Mouse (Mus musculus): ENCODE data around the gene Cdon.
"Not testable (repeated sequence)": the region's sequence is repeated elsewhere in the genome, so short reads cannot be mapped to it uniquely, and the experiment has no call there.

Cdon gene

GRCm38 (mm10) chr9:35420805-35421719 lies at the start of gene Cdon:
TSS of gene Cdon (plus strand) at chr9:35421128.
- peak; percentile 69 to 77 for DNase-seq (ENCODE audit: low spot score in 2 of 2)

DNA sequence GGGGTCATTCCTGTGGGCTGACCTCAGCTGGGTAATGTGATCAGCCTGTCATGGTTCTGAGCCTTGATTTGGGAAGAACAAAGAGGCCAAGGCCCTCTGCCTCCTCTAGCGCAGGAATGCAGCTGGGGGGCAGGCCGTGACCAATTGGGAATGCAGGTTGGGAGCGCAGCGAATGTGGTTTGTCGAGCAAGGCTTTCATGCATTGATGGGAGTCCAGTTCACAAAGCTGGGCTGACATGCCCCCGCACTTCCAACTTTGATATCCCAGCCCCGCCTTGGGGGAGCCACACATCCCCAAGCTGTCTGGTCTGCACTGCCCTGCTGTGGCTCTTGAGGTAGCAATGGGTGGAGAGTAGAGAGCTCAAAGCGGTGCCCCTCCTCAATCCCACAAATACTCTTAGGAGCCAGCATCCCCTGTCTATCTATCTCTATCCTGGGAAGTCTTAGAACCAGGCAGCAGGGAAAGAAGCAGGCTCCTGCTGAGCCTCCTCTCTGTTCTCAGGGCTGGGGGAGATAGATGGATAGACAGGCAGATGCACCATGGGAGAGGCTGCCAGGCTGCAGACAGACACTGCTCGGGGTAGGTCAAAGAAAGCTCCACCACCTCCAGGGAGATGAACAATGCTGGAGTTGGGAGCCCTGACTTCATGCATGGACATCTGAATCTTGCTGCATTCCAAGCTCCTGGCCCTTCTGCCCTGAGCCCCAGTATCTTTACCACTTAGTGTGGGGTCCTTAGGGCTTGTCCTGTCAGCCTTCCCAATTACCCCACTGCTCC lies 48.4 kb upstream of the Cdon start:
- no peak for DNase-seq (ENCODE audit: low spot score in 2 of 2)

DNA sequence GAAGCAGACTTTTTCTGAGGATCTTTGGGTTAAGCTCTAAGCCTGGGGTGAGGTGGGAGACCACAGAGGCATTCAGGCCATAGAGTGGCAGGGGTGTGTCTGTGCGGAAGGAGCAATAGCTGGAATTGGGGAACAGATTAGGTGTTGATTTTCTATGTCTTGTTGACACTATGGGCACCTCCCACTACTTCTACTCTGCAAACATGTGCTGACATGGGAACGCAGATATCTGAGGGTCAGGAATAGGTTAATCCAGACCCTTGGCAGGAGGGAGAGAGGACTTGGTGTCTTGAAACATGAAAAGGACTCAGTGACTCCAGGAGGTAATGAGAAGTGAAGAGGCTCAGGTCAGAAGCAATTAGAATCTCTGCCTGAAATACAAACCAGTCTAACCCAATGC lies 43.0 kb upstream of the Cdon start:
- no peak for DNase-seq (ENCODE audit: low spot score in 2 of 2)

DNA sequence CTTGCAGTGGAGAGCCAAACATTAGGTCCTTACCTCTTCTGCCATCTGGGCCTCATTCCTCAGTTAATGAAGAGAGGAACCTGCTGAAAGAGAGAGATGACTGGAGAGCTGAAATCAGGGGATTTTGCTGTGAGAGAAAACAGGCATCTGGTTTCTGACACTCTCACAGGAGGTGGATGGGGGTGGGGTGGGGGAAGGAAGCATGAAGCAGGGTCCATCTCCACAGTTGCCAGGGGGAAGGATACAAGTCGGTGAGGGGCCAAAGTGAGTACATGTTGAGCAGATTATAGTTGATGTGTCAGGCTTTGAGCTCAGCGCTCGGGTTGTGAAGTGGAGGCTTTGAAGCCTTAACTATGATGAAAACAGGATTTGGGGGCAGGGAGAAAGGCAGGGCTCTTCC lies 41.9 kb upstream of the Cdon start:
- no peak for DNase-seq (ENCODE audit: low spot score in 2 of 2)

DNA sequence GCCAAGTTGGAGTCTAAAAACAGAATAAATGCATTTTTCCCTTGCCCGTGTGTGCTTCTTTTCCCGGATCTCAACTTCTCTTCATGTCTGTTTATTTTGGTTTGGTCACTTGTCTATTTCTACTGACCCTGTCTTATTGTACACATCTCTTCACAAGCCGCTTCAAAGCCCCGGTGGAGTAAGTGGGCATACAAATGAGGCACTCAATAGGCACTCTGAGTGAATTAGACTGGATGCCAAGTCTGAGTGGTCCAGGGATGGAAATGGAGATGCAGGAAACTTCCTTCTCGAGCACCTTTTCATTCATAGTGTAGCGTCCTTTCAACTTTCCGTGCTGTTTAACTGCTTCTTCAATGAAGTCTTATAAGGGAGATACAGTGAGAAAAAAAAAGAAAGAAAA lies 21.0 kb upstream of the Cdon start:
- no peak for DNase-seq (ENCODE audit: low spot score in 2 of 2)

- no peak for DNase-seq (ENCODE audit: low spot score in 2 of 2)
Measured at GRCm38 (mm10) chr9:35400398-35400797, 20.5 kb upstream of the Cdon start.

- no peak for DNase-seq (ENCODE audit: low spot score in 2 of 2)
Measured at GRCm38 (mm10) chr9:35400831-35401230, 20.1 kb upstream of the Cdon start.

DNA sequence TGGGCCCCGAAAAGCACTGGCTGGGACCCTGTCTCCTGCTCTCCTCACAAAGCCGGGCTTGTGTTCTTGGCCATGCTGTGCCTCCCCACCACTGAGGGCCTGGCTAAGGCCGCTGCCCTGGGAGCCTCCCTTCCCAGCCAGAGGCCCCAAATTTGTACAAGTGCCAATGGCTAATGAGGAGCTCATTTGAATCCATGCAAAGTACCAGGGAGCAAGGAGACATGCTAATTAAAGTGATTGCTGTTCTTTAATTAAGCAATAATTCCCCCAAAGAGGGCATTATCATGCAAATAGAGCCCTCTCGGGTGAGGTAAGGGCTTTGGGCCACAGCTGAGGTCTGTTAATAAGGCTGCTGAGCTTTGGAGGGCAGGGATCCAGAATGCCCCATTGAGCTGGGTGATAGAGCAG lies 18.3 kb upstream of the Cdon start:
- no peak for DNase-seq (ENCODE audit: low spot score in 2 of 2)

DNA sequence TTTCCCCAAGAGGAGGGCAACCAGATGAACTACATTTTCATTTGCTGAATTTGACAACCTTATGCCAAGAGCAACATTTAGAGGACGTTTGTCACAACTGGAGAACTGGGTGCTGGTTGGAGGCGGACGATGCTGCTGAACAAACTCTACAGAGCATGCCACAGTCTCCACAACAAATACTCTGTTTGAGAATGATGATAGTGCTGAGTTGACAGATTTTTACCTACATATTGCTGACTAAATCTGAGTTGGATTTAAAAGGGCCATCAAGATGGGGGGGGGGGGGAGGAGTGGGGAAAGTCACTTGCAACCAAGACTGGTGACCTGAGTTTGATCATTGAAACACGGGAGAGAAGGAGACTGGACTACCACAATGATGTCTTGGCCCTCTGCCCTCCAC lies 17.4 kb upstream of the Cdon start:
- DNase-seq (ENCODE audit: low spot score in 2 of 2) = no peak

DNA sequence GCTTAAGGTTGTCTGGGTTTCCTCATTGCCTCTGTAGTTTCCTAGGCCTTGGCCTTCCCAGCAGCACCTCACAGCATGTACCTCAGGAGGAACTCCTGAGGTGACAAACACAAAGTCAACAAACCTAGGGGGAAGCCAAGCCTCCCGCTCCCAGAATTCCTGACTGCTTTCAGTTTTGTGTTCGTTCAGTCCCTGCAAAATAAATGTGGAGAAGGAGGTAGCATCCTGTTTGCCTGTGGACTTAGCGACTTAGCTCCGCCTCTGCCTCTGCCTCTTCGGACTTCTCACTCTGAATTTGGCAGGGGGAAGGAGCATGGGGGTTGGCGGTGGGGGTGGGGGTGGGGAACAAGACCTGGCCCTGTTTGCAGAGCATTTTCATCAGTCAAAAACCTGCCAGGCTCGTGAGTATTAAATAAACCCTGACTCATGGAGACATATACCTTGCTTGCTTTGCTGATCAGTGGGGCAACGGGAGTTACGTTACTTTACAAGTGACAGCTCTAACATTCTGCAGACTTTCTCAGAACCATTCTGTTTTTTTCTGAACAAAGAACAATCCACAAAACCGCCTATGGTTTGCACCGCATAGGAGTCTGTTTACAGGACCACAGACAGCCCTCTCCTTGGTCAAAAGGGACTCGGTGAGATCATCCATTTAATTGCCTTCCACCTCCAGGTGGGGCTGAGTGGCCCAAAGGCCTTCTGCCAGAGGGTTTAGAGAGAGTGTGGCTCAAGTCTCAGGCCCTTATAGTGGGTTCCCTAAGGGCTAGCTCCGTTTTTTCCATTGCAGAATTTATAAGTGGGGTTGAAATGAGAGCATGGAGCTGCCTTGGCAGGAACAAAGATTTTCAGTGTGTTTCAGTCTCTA lies 15.7 kb upstream of the Cdon start:
- no peak for DNase-seq (ENCODE audit: low spot score in 2 of 2)

DNA sequence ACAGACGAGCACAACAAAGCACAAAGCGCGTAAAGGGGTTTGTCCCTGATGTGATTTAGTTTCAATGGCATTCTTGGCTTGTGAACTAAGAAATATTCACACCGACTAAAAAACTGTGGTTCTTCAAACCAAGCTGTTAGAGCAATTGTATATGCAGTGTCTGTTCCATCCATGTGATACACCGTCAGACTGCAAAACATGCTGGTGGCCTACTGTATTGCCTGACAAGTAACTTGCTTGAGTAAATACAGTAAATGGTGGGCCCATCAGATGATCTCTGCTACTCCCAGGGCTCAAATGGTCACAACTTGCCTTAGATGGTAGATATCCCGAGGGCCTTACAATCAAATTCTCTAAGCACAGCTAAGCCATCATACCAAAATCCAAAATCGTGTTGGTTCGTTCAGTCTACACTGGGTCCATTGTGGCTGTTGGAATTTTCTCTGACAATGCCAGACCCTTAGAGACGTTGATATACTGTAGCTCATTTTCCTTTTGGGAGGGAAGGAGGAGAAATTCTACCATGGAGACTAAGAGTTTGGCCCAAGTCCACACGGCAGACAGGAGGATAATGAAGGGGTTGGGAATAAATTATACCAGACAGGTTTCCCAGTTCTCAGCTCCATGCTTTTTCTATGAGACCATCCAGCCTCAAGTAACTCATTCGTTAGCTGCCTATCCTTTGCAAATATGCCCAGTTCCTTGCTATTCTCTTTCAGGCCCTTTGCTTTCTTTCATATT lies 9.5 kb upstream of the Cdon start:
- no peak for DNase-seq (ENCODE audit: low spot score in 2 of 2)

GRCm38 (mm10) chr9:35411975-35412374 lies 9.0 kb upstream of the Cdon start:
- no peak for DNase-seq (ENCODE audit: low spot score in 2 of 2)

DNA sequence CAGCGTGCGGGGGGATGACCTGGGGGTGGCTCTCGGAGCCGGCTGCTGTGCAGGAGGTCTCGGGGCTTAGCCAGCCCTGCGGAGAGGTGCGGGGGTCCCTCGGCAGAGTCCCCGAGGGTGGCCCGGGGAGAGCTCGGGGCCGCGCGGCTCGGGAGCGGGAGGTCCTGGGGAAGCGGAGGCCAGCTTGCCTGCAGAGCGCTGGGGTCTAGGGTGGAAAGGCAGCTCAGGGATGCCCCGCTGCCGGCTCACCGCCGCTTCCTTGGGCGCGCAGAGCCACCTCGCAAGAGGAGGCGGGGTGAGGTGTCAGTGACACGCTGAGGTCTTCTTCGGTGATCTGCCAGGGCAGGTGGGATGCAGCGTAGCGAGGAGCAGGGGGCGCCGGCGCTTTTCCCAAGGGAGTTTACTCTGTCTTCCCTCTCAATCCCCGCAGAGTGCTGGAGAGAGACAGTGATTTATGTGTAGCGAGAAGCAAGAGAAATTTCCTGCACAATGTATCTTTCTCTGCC lies 855 bp downstream of the Cdon start:
- DNase-seq (ENCODE audit: low spot score in 2 of 2) = no peak

GRCm38 (mm10) chr9:35422405-35422941 lies 1.5 kb downstream of the Cdon start:
- no peak for DNase-seq (ENCODE audit: low spot score in 2 of 2)

- no peak for DNase-seq (ENCODE audit: low spot score in 2 of 2)
Measured at GRCm38 (mm10) chr9:35423265-35423664, 2.3 kb downstream of the Cdon start.

DNA sequence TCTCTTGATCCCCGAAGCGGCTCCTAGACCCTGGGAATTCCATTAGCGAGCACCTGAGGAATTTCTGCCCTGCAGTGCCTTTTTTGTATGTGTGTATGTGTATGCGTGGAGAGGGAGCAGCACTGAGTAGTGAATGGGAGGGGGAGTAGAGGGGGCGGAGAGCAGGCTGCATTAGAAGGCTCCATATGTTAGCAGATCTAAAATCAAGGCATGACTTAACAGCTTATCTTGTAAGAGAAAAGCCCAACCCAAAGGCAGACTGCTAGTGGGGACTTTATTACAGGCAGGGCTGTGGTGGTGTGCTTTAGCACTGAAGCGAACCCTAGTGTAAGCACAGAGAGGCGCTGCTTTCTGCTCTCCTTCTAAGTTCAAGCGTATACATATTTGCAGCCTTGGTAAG lies 3.7 kb downstream of the Cdon start:
- DNase-seq (ENCODE audit: low spot score in 2 of 2) = no peak

DNA sequence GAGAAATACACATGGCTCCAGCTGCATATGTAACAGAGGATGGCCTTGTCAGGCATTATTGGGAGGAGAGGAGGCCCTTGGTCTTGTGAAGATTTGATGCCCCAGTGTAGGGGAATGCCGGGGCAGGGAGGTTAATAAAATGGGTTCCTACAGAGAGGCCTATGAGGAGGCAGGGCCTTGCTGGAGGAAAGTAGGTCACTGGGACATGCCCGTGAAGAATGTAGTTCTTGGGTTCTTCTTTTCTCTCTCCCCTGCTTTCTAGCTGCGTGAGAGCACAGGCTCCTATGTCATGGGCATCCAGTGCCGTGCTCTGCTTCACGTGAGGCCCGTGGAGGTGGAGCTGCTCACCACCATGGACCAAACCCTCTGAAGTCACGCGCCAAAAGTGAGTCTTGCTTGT lies 9.5 kb downstream of the Cdon start:
- no peak for DNase-seq (ENCODE audit: low spot score in 2 of 2)

GRCm38 (mm10) chr9:35431396-35431795 lies 10.5 kb downstream of the Cdon start:
- no peak for DNase-seq (ENCODE audit: low spot score in 2 of 2)

DNA sequence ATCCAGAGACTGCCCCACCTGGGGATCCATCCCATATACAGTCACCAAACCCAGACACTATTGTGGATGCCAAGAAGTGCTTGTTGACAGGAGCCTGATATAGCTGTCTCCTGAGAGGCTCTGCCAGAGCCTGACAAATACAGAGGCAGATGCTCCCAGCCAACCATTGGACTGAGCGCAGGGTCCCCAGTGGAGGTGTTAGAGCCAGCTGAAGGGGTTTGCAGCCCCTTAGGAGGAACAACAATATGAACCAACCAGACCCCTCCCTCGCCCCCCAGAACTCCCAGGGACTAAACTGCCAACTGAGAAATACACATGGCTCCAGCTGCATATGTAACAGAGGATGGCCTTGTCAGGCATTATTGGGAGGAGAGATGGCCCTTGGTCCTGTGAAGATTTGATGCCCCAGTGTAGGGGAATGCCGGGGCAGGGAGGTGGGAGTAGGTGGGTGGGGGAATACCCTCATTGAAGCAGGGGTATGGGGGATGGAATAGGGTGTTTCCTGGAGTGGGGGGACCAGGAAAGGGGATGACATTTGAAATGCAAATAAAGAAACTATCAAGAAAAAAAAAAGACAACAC lies 11.9 kb downstream of the Cdon start:
- DNase-seq (ENCODE audit: low spot score in 2 of 2) = not testable (repeated sequence)

DNA sequence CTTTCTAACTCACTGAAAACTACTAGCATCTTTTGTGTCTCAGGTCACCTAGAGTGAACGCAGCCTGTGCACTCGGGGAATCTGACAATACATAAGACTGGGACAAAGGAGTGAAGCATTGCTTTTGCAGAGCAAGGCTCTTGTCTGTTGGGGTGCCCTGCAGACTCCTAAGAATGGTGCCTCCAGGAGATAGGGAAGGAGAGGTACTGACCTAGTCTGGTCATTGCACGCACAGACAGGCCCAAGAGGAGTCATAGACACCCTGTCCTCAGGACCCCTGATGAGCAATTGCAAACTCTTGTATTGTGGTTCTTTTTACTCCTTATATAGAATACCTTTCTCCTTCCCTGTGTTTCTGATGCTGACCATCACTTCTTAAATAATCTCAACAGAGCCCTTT lies 13.4 kb downstream of the Cdon start:
- DNase-seq (ENCODE audit: low spot score in 2 of 2) = no peak
